Mouse (Mus musculus): ENCODE measurements around the gene Olfr1221. TPM values are rescaled to one million over a fixed set of nuclear protein-coding genes. Genes with fewer than 3 reads are reported as not detected.
"Not testable (repeated sequence)": the region's sequence is repeated elsewhere in the genome, so short reads cannot be mapped to it uniquely, and the experiment has no call there.

Olfr1221 gene
- not detected for polyA plus RNA-seq (2017; shearing (Covaris generic))

DNA sequence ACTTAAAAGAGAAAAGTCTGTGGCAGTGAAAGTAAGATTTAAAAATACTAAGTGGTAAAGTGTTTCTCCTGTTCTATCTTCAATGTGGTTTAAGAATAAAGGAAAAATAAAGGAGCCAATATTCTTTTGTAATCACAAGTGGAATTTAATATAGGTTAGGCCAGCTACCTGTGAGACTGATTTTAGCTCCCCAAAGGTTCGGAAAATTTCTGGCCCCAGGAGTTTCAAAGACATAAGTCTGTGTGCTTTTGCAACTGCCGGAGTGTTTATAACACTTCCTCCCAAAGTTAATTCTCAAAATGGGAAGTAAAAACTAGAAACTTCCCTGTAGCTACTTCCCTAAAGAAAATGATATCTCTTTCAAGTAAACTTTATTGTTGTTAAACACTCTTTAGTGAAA is at the start of gene Olfr1221:
Olfr1221 (minus strand) TSS at position 101 of the 400 bp plus-strand sequence.
- no peak for ATAC-seq

DNA sequence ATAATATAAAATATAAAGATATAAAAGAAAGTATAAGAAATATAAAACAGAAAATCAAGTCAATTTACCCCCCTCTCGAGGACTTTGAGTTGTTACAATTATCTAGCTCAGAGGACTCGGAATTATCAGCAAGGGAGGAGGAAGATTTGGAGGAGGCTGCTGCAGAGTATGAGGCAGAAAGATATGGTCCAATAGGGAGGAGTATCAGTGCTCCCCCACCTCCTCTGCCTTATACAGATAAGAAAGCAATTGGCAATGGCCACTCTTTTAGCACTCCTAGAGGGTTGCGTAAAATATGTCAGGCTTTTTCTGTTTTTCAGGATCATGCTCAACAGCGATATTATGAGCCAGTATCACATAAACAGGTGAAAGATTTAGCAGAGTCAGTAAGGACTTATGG is 47.6 kb upstream of the Olfr1221 start:
- not testable (repeated sequence) for ATAC-seq

GRCm38 (mm10) chr2:89163991-89164390 is 46.9 kb upstream of the Olfr1221 start, which contains the start of gene Olfr1224-ps1:
TSS of gene Olfr1224-ps1 (minus strand) at chr2:89164091.
- not testable (repeated sequence) for ATAC-seq

GRCm38 (mm10) chr2:89151460-89151859 is 34.4 kb upstream of the Olfr1221 start, which contains the start of gene Olfr1223:
TSS of gene Olfr1223 (minus strand) at chr2:89151560.
- no peak for ATAC-seq

DNA sequence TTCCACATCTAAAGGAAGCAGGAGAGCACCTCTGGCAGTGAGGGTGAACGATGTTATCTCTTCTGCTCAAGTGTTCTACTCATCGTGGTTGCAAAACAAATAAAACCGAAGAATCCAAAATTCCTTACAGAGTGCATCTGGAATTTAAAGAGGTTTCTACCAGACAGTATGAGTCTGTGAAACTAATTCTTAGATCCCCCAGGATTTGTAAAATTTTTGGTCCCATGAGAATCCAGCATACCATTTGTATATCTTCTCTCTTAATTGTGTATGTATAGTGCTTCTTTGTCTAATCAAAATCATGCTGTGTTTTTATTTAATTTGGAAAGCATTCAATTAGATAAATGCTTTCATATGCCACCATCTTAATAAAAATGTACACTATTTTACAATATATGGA is 15.9 kb upstream of the Olfr1221 start, which contains the start of gene Olfr1222:
Olfr1222 (minus strand) TSS at position 101 of the 400 bp plus-strand sequence.
- ATAC-seq, result no peak

DNA sequence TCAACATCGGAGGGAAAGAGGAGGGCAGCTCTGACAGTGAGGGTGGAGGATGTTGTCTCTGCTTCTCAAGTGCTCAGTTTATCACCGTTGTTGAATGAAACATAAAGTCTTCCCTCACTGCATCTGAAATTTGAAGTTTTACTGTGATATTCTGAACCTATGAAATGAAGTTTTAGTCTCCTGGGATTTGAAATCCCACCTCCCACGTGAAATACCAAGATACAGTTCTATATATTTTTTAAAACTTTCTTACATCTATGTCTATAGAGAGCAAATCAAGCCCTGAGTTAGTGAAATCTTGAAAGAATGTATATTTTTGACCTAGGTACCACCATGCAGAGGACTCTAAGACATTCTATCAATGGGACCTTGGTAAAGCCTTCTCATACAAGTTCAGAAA is 10.3 kb downstream of the Olfr1221 start, which contains the start of gene Olfr1220:
Olfr1220 (minus strand) TSS at position 101 of the 400 bp plus-strand sequence.
- no peak for ATAC-seq

DNA sequence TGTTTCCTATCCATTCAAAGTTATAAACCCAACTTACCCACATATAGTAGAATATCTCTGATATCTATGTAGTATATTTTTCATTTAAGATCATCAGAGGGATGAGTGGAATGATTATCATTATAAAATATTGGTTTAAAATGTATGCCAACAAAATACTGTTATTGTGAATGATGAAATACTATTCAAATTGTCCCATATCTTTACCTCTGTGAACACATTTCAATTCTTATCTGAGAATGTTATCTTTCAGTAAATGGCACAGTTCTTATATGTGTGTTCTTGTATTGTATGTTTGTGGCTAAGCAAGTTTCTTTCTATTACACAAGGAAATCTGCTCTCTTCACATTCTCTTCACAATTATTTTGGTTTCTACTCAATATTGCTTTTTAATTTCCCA is 11.4 kb downstream of the Olfr1221 start:
- no peak for ATAC-seq

DNA sequence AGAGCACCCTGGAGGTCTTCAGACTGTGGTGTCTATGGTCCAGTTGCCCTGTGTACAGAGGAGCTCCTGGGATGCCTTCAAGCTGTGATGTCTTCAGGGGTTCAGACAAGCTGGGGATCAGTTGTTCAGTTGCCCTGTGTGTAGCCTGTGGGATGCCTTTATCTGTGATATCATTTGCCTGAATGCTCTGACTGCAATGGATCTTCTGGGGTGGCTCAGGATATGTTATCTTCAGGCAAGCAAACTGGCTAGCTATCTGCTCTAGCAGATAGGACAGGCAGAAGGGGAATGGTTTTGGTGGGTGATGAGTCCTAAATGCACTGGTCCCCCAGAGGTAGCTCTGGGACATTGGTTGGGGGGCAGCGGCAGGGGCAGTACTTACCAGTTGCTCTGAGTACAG is 23.2 kb downstream of the Olfr1221 start:
- ATAC-seq, result no peak

DNA sequence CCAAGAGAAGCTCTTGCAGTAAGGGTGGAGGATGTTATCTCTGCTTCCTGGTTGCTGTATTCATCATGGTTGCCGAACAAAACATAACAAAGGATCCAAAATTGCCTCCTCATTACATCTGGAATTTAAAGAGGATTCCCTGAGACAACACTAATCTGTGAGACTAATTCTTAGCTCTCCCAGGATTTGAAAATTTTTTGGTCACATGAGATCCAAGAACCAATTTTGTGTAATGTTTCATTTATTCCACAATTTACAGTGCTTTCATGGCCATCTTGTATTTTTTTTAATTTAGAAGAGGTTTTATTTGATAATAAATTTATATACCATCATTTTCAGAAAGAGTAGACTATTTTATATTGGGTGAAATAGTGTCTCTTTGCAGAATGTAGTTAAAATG is 33.7 kb downstream of the Olfr1221 start, which contains the start of gene Olfr1219:
Olfr1219 (minus strand) TSS at position 101 of the 400 bp plus-strand sequence.
- no peak for ATAC-seq

- ATAC-seq, result no peak
Observed at GRCm38 (mm10) chr2:89081487-89081886, 35.6 kb downstream of the Olfr1221 start.

GRCm38 (mm10) chr2:89061087-89061486 is 56.0 kb downstream of the Olfr1221 start, which contains the start of gene Olfr1218:
TSS of gene Olfr1218 (minus strand) at chr2:89061187.
- ATAC-seq, result no peak

Other genes with a start within 250 kb of the Olfr1221 start
- under 1 TPM in 1 of 2 experiments, not detected in 1; 0.11 TPM for gene Olfr1208, start 215.0 kb downstream of the Olfr1221 start, polyA plus RNA-seq (2017; shearing (Covaris generic))
- not detected for gene Olfr1209, start 202.1 kb downstream of the Olfr1221 start, polyA plus RNA-seq (2017; shearing (Covaris generic))
- gene Olfr1211, start 179.2 kb downstream of the Olfr1221 start, polyA plus RNA-seq (2017; shearing (Covaris generic)), result not detected
- not detected for gene Olfr1212, start 163.3 kb downstream of the Olfr1221 start, polyA plus RNA-seq (2017; shearing (Covaris generic))
- not detected for gene Gm13762, start 137.0 kb downstream of the Olfr1221 start, polyA plus RNA-seq (2017; shearing (Covaris generic))
- gene Olfr1214, start 124.6 kb downstream of the Olfr1221 start, polyA plus RNA-seq (2017; shearing (Covaris generic)), result not detected
- gene Olfr1215, start 110.3 kb downstream of the Olfr1221 start, polyA plus RNA-seq (2017; shearing (Covaris generic)), result not detected
- gene Olfr1216, start 98.9 kb downstream of the Olfr1221 start, polyA plus RNA-seq (2017; shearing (Covaris generic)), result not detected
- gene Olfr1217, start 85.2 kb downstream of the Olfr1221 start, polyA plus RNA-seq (2017; shearing (Covaris generic)), result not detected
- gene Olfr1218, start 56.1 kb downstream of the Olfr1221 start, polyA plus RNA-seq (2017; shearing (Covaris generic)), result not detected
- gene Olfr1219, start 33.8 kb downstream of the Olfr1221 start, polyA plus RNA-seq (2017; shearing (Covaris generic)), result not detected
- gene Olfr1220, start 10.4 kb downstream of the Olfr1221 start, polyA plus RNA-seq (2017; shearing (Covaris generic)), result under 1 TPM in 1 of 2 experiments, not detected in 1; 0.08 TPM
- not detected for gene Olfr1222, start 15.8 kb upstream of the Olfr1221 start, polyA plus RNA-seq (2017; shearing (Covaris generic))
- not detected for gene Olfr1223, start 34.3 kb upstream of the Olfr1221 start, polyA plus RNA-seq (2017; shearing (Covaris generic))
- not detected for gene Olfr1224-ps1, start 46.8 kb upstream of the Olfr1221 start, polyA plus RNA-seq (2017; shearing (Covaris generic))
- under 1 TPM in 1 of 2 experiments, not detected in 1; 0.08 TPM for gene Olfr1225, start 57.4 kb upstream of the Olfr1221 start, polyA plus RNA-seq (2017; shearing (Covaris generic))
- not detected for gene Olfr1226, start 82.8 kb upstream of the Olfr1221 start, polyA plus RNA-seq (2017; shearing (Covaris generic))
- not detected for gene Olfr1228, start 136.8 kb upstream of the Olfr1221 start, polyA plus RNA-seq (2017; shearing (Covaris generic))
- not detected for gene Olfr1229, start 170.7 kb upstream of the Olfr1221 start, polyA plus RNA-seq (2017; shearing (Covaris generic))
- not detected for gene Olfr1230, start 180.0 kb upstream of the Olfr1221 start, polyA plus RNA-seq (2017; shearing (Covaris generic))
- gene Olfr1231, start 189.8 kb upstream of the Olfr1221 start, polyA plus RNA-seq (2017; shearing (Covaris generic)), result not detected
- not detected for gene Olfr1232, start 212.4 kb upstream of the Olfr1221 start, polyA plus RNA-seq (2017; shearing (Covaris generic))
- not detected for gene Olfr1233, start 225.1 kb upstream of the Olfr1221 start, polyA plus RNA-seq (2017; shearing (Covaris generic))
- not detected for gene Olfr1234, start 247.6 kb upstream of the Olfr1221 start, polyA plus RNA-seq (2017; shearing (Covaris generic))

Data from CD4-positive, CD25-positive, alpha-beta regulatory T cell, adult 4 months (primary cell).